Mouse (Mus musculus) left cerebral cortex, adult 11 months (tissue): Measurements from ENCODE around the gene Rtl8c.
"Not testable (repeated sequence)": the region's sequence is repeated elsewhere in the genome, so short reads cannot be mapped to it uniquely, and the experiment has no call there.

Experiments used
- DNase-seq: peaks from one replicate; pipeline ENCODE4 v3.0.0; 2022; ENCODE audit warnings: low spot score

The Rtl8c gene

DNA sequence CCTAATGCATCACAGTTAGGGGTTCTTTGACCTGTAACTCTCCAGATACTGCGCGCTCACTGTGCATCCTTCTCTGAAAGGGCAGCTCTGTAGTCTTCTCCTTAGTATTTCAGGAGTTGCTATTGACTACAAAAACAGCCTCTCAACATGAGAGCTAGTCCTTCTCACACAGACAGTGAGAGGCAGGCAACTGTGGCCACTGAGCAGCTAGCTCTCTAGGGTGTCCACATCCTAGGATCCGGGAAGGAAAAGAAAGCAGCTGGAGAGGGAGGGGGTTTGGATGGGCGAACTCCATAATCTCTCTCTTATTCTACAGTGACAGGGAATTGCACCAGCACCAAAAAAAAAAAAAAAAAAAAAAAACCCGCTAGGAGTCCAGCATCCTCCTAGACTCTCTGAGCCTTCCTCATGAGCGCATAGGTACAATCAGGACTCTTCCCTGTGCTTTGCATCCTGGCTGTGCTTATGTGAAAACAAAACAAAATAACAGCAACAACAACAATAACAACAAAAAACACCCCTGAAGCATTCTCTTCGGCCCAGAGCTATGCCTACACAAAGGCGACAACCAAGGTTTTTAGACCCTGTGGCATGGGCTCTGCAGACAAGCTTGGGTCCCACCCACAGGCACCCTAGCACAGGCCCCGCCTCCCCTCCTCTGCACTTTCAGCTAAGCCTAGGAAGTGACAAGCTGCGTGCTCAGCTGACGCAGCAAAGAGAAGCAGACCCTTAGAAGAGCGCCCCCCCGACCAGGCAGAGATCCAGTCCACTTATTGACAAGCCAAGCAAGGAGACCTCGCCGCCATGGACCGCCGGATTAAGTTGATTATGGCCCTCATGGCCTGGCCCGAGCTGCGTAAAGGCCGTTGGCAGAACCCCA lies at the start of gene Rtl8c:
Gene Rtl8c, plus strand, starts transcription at position 791 of the 880 bp plus-strand sequence.
- peak; percentile 72 for DNase-seq

DNA sequence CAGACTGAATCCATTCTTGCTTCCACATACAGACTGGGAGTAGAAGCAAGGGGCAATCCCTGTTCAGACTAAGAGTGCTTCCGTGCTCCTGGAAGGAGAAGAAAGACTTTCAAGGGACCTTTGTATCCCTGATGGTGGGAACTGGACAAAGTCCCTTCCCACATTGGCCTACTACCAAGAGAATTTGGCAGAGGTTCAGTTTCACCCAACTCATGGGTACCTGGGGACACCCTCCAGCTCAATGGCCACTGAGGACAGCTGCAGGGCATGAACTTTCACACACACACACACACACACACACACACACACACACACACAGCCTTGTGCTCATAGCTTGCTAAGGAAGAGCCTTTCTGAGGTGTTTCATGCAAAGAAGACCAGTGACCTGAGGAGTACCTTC lies 28.5 kb upstream of the Rtl8c start:
- no peak for DNase-seq

DNA sequence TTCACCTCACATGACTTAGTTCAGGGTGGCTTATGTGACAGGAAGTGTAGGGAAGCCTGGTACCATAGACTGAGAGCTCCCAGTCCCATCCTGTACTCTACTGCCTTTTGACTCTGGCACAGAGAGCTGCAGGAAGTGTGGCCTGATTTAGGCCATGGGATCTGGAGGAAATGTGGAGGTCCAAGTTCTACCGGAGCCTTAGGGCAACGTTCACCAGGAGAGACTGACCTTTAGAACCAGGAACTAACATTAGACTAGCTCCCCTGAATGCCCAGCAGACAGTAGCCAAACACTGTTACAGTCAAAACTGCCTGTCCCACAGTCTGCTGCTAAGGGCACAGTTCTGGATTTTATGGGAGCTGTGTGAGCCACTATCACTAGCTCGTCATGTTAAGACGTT lies 26.4 kb upstream of the Rtl8c start:
- DNase-seq, result not testable (repeated sequence)

DNA sequence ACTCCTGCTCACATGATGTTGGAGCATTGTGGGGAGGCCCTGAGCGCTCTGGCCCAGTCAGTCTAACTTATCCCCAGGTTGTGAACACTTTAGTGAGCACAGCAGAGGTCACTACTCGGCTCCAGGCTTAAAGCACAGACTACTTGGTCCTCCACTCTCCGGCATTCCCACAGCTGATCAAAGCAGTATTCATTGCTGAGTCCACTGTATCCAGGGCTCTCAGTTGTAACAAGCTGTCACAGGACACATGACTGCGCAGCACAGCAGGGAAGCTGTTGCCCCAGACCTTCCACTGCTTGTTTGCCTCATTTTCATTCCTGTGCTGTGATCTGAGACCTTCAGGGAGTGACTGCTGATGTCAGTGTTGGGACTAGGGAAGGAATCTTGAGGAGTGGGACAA lies 24.4 kb upstream of the Rtl8c start:
- DNase-seq, result not testable (repeated sequence)

DNA sequence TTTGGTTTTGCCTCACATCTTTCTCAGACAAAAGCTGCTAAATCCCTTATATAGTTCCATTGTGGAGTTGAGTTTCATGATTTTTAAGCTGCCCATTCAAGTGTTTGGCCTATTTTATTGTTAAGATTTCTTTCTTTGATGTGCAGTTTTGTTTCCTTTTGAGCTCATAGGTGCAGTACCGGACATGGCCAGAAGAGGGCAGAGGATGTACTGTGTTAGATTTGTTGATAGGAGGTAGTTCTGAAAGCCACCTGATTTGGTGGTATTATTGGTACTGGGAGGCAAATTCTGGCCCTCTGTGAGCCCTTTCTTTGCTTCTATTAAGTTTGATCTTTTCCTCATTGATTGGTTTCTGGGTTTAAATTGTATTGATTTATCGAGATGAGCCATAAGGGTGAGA lies 7.8 kb upstream of the Rtl8c start:
- peak; percentile 36 for DNase-seq

DNA sequence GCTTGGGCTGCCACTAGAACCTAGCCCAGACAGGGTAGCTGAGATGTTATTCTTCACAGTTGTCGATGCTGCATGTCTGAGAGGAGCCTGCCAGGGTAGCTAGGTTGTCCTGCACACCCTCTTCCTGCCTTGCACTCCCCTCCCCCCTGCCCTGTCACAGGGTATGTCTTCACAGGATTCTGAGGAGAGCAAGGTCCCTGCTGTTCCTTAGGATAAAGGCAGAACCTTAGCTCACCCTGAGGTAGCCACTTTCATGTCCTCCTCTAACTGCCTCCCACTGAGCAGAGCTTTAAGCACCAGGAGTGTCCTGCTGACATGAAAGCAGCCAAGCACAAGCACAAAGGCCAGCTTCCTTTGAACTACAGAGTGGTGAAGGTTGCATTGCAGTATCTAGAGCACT lies 1.7 kb upstream of the Rtl8c start:
- not testable (repeated sequence) for DNase-seq

DNA sequence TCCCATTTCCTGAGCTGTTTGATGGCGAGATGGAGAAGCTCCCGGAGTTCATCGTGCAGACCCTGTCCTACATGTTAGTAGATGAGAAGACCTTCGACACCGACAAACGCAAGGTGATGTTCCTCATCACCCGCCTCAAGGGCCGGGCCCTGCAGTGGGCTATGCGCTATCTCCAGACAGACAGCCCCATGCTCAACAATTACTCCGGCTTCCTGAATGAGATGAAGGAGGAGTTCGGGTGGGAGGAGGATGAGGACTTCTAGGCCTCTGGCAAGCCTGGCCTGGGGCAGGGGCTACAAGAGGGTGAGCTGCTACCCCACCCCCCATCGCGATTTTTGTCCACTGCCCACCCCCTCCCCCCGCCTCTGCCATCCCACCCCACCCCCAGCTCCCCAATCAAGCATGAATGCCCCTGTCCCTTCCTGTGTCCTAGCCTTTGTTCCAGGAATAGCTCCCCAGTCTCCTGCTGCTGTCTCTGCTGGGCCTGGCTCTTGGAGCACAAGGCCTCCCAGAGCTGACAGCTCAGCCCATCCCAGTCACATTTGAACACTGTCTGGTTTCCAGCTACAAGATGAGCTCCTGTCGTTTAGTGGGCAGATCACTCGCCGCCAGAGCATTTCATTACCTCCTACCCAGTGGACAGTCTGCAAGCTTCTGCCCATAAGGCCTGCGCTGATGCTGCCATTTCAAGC lies 436 bp downstream of the Rtl8c start:
- peak; percentile 4 for DNase-seq

DNA sequence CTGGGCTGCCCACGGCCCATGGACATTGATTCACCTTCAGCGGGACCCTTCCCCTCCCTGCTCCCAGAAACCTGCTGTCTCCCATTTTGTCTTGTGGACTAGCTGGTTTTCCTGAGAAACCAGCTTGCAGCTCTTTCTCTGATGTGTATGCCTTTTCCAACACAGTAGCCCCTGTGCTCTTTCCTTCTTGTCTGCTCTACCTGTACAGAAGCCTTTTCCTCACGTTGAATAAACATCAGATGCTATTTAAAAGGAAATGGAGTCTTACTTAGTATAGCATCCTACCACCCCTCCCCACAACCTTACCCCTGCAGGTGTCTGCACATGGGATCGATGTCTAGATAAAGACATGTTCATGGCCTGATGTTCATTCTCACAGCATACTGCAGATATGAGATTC lies 1.0 kb downstream of the Rtl8c start, which contains the start of gene Gm14597:
Gene Gm14597, minus strand, starts transcription at position 101 of the 400 bp plus-strand sequence.
- not testable (repeated sequence) for DNase-seq

DNA sequence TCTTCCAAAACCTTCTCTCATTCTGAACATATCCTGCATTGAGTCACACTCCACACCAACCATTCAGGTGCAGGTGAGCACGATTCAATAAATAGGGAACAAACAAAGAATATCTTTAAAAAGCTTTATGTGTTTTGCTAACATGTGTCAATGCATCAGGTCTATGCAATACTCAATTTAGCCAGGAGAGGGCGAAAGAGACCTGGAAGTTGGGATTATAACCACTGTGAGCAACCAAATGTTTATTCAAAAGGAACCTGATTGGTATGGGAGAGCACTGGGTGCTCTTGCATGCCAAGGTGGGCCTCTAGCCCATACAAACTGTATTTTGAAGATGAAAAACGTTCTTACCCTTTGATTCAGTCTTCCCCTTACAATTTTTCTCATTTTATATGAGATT lies 2.7 kb downstream of the Rtl8c start:
- DNase-seq, result peak; percentile 54

DNA sequence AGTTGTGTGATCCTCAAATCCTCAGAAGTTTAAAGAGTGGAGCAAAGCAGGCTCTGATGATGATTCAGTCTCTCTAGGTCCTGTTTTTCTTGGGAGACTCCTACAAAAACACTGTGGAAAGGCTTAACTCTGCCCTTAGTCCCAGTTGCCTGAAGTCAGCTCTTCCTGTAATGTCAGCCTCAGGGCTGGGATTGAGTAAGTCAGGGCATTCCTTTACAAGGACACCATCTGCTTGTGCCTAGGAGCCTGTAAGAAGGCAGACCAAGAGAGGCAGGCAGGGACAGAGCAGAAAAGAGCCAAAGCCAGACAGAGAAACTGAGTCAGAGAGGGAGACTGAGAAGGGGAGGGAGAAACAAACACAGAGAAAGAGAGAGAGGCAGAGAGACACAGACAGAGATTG lies 3.6 kb downstream of the Rtl8c start:
- not testable (repeated sequence) for DNase-seq

DNA sequence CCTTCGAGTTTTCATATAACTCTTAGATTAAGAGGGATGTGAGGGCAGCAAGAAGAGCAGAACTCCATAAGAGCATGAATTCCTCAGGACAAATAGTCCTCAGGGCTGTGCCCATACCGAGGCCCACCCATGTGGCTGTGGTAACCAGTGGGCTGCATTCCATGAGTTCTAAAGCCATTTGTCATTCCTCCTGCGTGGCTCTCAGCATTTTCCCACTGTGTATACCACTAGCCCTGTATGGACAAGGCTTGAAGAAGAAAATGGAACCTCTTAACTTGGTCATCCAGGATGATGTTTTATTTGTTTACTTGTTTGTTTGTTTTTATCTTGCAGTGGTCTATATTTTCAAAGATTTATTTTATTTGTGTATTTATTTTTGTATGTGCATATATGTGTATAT lies 30.3 kb downstream of the Rtl8c start:
- not testable (repeated sequence) for DNase-seq

DNA sequence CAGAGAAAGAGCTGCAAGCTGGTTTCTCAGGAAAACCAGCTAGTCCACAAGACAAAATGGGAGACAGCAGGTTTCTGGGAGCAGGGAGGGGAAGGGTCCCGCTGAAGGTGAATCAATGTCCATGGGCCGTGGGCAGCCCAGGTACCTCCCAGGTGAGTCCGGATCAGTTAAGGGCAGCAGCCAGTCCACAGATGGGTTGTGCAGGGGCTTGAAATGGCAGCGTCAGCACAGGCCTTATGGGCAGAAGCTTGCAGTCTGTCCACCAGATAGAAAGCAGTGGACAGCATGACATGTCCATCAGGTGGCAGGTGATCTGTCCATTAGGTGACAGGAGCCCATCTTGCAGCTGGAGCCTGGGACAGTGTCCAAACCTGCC lies 34.8 kb downstream of the Rtl8c start:
- DNase-seq, result not testable (repeated sequence)

DNA sequence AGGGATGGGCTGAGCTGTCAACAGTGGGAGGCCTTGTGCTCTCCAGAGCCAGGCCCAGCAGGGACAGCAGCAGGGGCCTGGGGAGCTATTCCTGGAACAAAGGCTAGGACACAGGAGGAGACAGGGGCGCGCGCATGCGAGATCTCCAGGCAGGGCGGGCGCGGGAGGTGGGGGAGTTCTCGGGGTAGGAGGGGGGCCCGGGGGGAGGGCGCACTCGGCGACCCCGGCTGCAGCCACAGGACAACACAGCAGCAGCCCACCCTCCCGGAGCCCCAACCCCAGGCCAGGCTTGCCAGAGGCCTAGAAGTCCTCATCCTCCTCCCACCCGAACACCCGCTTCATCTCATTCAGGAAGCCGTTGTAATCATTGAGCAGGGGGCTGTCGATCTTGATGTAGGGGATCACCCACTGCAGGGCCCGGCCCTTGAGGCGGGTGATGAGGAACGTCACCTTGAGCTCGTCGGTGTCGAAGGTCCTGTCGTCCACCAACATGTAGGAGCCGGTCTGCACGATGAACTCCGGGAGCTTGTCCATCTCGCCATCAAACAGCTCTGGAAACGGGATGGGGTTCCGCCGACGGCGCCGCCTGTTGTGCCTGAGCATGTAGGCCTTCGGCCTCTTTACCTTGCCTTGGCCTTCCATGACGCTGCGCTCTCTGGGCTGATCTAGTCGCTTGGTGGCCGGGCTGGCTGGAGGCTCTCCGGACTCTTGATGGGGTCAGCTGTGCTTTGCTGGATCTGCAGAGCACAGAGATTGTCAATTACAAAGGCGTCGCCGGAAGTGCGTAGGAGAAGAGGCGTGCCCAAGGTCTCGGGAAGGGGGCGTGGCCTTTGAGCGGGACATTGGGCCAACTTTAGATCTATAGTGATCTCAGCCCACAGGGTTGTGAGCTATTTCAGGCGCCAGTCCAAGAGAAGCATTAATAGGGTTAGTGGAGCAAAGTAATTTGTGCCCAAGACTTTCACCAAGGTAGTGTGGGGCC lies 35.4 kb downstream of the Rtl8c start, which contains the start of gene Rtl8a:
Gene Rtl8a, minus strand, starts transcription at position 703 of the 982 bp plus-strand sequence.
- peak; percentile 64 for DNase-seq

DNA sequence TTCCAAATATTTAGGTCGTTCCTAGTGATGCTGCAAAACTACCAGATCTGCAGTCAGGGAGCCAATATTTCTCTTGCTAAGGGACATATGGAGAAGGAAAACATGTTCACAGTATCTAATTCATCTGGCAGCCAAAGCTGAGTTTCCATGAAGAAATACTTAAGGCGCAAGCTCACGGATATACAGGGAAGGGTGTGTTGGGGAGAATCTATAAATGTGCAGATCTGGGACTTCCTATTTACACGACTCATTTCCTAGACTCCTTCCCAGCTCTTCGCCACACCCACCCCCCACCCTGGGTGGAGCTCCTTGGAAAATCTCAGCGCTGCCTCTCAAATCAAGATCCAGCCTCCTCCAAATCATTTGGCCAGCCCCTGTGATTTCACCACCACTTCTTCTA lies 38.1 kb downstream of the Rtl8c start:
- DNase-seq, result no peak

DNA sequence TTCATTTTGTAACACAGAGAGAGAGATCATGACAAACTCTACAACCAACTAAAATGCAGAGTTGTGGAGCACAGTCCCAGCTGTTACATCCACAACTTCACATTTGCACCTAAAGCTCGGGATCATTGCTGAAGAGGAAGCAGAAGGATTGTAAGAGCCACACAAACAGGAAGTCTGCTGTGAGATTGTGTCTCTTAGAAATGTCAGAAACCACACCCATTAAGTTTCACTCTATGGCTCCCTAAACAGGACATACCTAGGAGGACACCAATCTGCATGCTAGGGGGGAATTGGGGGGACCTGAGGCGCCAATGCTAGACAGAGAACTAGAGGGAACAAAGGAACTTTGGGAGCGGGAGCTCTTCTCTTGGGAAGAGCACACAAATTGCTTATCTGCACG lies 45.1 kb downstream of the Rtl8c start:
- not testable (repeated sequence) for DNase-seq
